Mouse (Mus musculus) bone marrow, adult 2 months (tissue): ENCODE data around the gene Eif2d. TPM values are rescaled to one million over a fixed set of nuclear protein-coding genes. Genes with fewer than 3 reads are reported as not detected.

Experiments
- H3K27ac ChIP-seq: fragments of 200-500 bp; 2 replicates; pipeline ENCODE4 v1.5.1; 2012; ENCODE audit warnings: low read depth, mild to moderate bottlenecking, control low read depth, inconsistent platforms, low read length; ENCODE audit not compliant: control insufficient read depth, poor library complexity, insufficient read depth
- H3K4me1 ChIP-seq: fragments of 200-500 bp; 2 replicates; pipeline ENCODE4 v1.6.1; 2011; ENCODE audit warnings: low read length; ENCODE audit not compliant: control insufficient read depth, insufficient read depth
- H3K4me3 ChIP-seq: fragments of 200-500 bp; replicated peaks from 2 replicates; pipeline ENCODE3; 2011; ENCODE audit warnings: mild to moderate bottlenecking, low read depth, low read length, control low read depth; ENCODE audit not compliant: control insufficient read depth
- CTCF ChIP-seq: fragments of 200-500 bp; IDR thresholded peaks from 2 replicates; pipeline ENCODE4 v1.5.1; 2011; ENCODE audit warnings: low read length, control low read depth; ENCODE audit not compliant: control insufficient read depth, insufficient read depth
- POLR2A ChIP-seq: fragments of 200-500 bp; IDR thresholded peaks from 2 replicates; pipeline ENCODE4 v1.6.1; 2011; ENCODE audit warnings: low read depth, mild to moderate bottlenecking, control low read depth, low read length, borderline replicate concordance; ENCODE audit not compliant: control insufficient read depth
- WGBS: fragments of 180-500 bp; shearing (Covaris S2); methylation state at CpG from one replicate; pipeline ENCODE4 v1.1.7; 2018; 5-methylcytosine and 5-hydroxymethylcytosine counted together
- polyA plus RNA-seq: library from polyadenylated mRNA; stranded (reverse); fragments of >200 nt; gene quantifications from 2 replicates; pipeline ENCODE4 v1.2.4, GENCODE M21; 2011; ENCODE audit warnings: low replicate concordance; ENCODE audit not compliant: missing spikeins, insufficient read depth, insufficient read length

The Eif2d gene
- polyA plus RNA-seq, 1 experiment, result 25.3 TPM

GRCm38 (mm10) chr1:131208081-131208480 lies 55.1 kb downstream of the Eif2d start:
- no peak for TF ChIP-seq CTCF
- TF ChIP-seq POLR2A, result no peak
- Histone ChIP-seq H3K4me1 (no peaks in the 10 kb centered on the region), H3K27ac (no peak overlapping the region), H3K4me3 (no peak overlapping the region)
- 82% methylated on average over 5 of the region's 5 CpGs for WGBS

- 83% methylated on average over 6 of the region's 6 CpGs for WGBS
- Histone ChIP-seq H3K4me1 (no peaks in the 10 kb centered on the region), H3K4me3 (no peak overlapping the region), H3K27ac (no peak overlapping the region)
- no peak for TF ChIP-seq POLR2A
- no peak for TF ChIP-seq CTCF
Measured at GRCm38 (mm10) chr1:131208800-131209199, 55.8 kb downstream of the Eif2d start.

- no peak overlapping the region for H3K27ac ChIP-seq
- TF ChIP-seq POLR2A, result no peak
- TF ChIP-seq CTCF, result no peak
- WGBS, result 69% methylated on average over 8 of the region's 8 CpGs
- H3K4me1 ChIP-seq, result no peaks in the 10 kb centered on the region
- H3K4me3 ChIP-seq, result no peak overlapping the region
Measured at GRCm38 (mm10) chr1:131209971-131210426, 57.0 kb downstream of the Eif2d start.

DNA sequence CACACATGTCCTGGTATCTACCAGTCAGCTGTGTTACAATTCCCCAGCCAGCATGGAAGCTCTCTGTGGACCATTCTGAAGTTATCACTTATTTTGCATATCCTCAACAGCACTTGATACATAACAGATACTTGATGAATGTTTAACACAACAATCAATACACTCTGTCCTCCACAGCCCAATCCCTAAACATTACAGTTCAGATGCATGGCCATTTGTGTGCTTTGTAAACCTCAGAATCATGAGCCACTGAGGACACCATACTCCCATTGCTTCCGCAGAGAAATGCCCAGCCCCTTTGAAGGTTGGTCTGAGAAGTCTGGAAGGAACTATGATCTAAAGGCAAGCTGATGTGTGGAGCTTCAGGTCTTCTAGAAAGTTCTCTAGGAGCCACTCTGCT lies 58.7 kb downstream of the Eif2d start:
- no peak overlapping the region for H3K4me3 ChIP-seq
- WGBS, result 77% methylated on average over 1 of the region's 1 CpGs
- H3K27ac ChIP-seq, result no peak overlapping the region
- TF ChIP-seq POLR2A (no peak), CTCF (no peak)
- H3K4me1 ChIP-seq, result no peaks in the 10 kb centered on the region; the same call in 1 of the 2 replicates

DNA sequence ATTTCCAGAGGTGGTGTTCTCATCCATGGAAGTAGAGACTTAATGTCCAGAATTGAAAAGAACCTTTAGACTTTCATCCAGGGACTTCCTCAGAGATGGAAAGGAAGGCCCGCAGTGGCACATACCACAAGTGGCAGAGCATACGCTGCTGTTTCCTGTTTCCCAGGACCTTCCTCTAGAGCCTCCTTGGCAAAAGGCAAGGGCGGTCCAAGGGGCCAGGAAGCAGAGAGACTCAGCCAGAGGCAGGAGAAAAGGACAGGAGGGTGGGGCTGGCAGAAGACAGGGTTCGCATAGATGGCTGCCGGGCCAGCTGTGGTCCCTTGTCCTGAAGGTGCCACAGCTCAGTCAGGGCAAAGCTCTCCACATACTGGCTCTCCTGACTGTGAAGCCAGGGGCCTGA lies 60.0 kb downstream of the Eif2d start:
- no peak for TF ChIP-seq POLR2A
- no peak for TF ChIP-seq CTCF
- WGBS, result 41% methylated on average over 5 of the region's 5 CpGs

DNA sequence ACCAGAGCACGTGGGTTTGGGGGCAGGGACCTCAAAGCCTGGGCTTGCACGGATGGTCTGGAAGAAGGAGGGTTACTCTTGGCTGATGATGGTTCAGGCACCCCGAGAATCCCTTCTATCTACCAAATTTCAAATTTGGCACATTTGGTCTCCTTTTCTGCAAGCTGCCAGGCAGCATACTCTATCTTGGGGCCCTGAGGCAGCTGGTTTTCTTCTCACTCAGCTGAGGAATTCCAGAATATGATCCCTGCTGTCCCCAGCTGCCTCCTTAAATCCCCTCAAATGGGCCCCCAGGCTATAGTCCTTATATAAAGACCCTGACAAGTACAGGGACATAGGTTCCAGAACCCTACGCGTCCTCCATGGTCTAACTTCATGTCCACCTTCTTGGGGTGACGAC lies 60.4 kb downstream of the Eif2d start:
- TF ChIP-seq CTCF (no peak), POLR2A (no peak)
- Histone ChIP-seq H3K4me3 (no peak overlapping the region), H3K4me1 (no peaks in the 10 kb centered on the region; the same call in 1 of the 2 replicates), H3K27ac (no peak overlapping the region)
- 74% methylated on average over 6 of the region's 6 CpGs for WGBS

More for the DNA sequence above, 60.0 kb downstream of the Eif2d start:
- no peak overlapping the region for H3K27ac ChIP-seq
- H3K4me1 ChIP-seq, result no peaks in the 10 kb centered on the region; the same call in 1 of the 2 replicates
- no peak overlapping the region for H3K4me3 ChIP-seq

DNA sequence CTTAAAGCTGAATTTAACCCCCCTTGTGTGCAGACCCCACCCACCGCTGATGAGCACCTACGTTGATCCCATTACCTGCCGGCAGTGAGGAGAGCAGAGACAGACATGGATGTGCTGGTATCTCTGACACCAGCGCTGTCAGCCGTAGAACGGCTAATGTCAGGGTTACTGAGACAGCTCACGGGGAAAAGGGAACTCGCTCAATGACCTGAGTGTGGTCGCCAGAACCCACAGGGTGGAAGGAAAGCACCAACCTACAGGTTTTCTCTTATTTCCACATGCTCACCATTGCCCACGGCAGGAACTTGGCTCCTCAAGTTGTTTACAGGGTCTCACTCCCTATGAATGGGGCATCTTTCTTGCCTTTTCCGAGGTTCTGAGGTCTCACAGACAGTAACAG lies 66.0 kb downstream of the Eif2d start:
- 18% methylated on average over 11 of the region's 11 CpGs for WGBS
- Histone ChIP-seq H3K27ac (no peak overlapping the region), H3K4me1 (peaks cover 2% of the 10 kb centered on the region; the same call in 1 of the 2 replicates), H3K4me3 (no peak overlapping the region)
- no peak for TF ChIP-seq CTCF
- TF ChIP-seq POLR2A, result no peak

DNA sequence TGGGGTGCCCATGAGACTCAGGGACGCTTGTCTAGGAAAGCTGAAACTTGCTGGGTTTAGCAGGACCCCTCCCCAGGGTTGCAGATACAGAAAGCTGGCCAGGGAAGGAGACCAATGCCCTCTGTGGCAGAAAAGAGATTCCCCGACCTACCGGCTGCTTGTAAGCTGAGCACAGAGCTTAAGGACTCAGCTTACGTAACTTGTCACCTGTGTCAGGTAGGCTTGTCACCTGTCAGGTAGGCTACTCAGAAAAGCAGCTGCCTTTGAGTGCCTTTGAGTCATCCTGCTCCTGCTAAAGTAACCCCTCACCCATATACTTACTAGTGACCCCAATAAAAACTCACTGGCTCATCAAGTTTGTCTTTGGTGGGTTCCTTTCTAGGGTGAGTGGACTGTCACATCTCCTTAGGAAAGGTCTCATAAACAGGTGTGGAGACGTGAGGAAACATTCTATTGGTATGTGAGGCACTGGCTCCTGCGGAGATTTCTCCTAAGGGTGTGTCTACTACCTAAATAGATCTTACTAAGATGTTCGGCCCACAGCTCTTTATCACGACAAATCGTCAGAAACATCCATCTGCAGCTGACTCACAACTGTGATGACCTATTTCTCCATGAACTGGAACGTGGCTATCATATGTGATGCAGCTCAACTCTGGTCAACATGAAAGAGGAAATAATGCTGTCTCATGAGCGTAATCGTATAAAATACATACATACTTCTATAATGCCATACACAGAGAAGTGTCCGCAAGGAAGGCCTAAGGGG lies 69.0 kb downstream of the Eif2d start:
- 81% methylated on average over 13 of the region's 13 CpGs for WGBS
- H3K27ac ChIP-seq, result no peak overlapping the region
- no peak for TF ChIP-seq CTCF
- no peak for TF ChIP-seq POLR2A
- no peak overlapping the region for H3K4me3 ChIP-seq
- peaks cover 2% of the 10 kb centered on the region; the same call in 1 of the 2 replicates for H3K4me1 ChIP-seq

- TF ChIP-seq CTCF (no peak), POLR2A (no peak)
- peaks cover 2% of the 10 kb centered on the region; the same call in 1 of the 2 replicates for H3K4me1 ChIP-seq
- no peak overlapping the region for H3K27ac ChIP-seq
- H3K4me3 ChIP-seq, result no peak overlapping the region
- 77% methylated on average over 2 of the region's 2 CpGs for WGBS
Measured at GRCm38 (mm10) chr1:131223345-131223744, 70.4 kb downstream of the Eif2d start.
